Mouse (Mus musculus) heart, adult 2 months (tissue): ENCODE data around the gene Stk40. TPM values are rescaled to one million over a fixed set of nuclear protein-coding genes. Genes with fewer than 3 reads are reported as not detected.
"Not testable (repeated sequence)": the region's sequence is repeated elsewhere in the genome, so short reads cannot be mapped to it uniquely, and the experiment has no call there.

ENCODE experiments used
- DNase-seq, 2 experiments: peaks; one replicate each; pipeline ENCODE4 v3.0.0; 2021
- H3K27ac ChIP-seq: fragments of 200-600 bp; 2 replicates; pipeline ENCODE4 v1.8.1; 2022
- H3K27me3 ChIP-seq: fragments of 200-500 bp; 2 replicates; pipeline ENCODE4 v1.6.1; 2012; ENCODE audit warnings: mild to moderate bottlenecking, low read length, inconsistent platforms, mixed read lengths; ENCODE audit not compliant: control insufficient read depth, insufficient read depth
- H3K36me3 ChIP-seq: fragments of 200-500 bp; 2 replicates; pipeline ENCODE4 v1.6.1; 2012; ENCODE audit warnings: low read length, inconsistent platforms; ENCODE audit not compliant: control insufficient read depth, insufficient read depth
- H3K4me1 ChIP-seq: fragments of 200-500 bp; 2 replicates; pipeline ENCODE4 v1.6.1; 2011; ENCODE audit warnings: low read length; ENCODE audit not compliant: control insufficient read depth, insufficient read depth
- H3K4me3 ChIP-seq: fragments of 200-600 bp; 2 replicates; pipeline ENCODE4 v1.8.1; 2022
- H3K79me2 ChIP-seq: fragments of 200-500 bp; replicated peaks from 2 replicates; pipeline ENCODE4 v1.6.1; 2012; ENCODE audit warnings: mild to moderate bottlenecking, inconsistent platforms, low read length, moderate library complexity, mixed read lengths; ENCODE audit not compliant: control insufficient read depth, insufficient read depth
- H3K9ac ChIP-seq: fragments of 200-500 bp; 2 replicates; pipeline ENCODE4 v1.6.1; 2012; ENCODE audit warnings: low read depth, mild to moderate bottlenecking, control low read depth, inconsistent platforms, low read length, mixed read lengths
- CTCF ChIP-seq: fragments of 200-600 bp; IDR thresholded peaks from 2 replicates; pipeline ENCODE4 v1.8.1; 2022; ENCODE audit warnings: antibody characterized with exemption, mild to moderate bottlenecking, moderate library complexity
- EP300 ChIP-seq: fragments of 200-500 bp; IDR thresholded peaks from 2 replicates; pipeline ENCODE4 v1.6.1; 2011; ENCODE audit warnings: low read depth, low read length, control low read depth; ENCODE audit not compliant: insufficient read depth
- POLR2A ChIP-seq: fragments of 200-500 bp; IDR thresholded peaks from 2 replicates; pipeline ENCODE4 v1.6.1; 2011; ENCODE audit warnings: mild to moderate bottlenecking, low read depth, low read length, control low read depth; ENCODE audit not compliant: insufficient read depth
- WGBS: fragments of 180-500 bp; shearing (Covaris S2); methylation state at CpG from one replicate; pipeline ENCODE4 v1.1.7; 2018; 5-methylcytosine and 5-hydroxymethylcytosine counted together
- intact Hi-C: fragments of 180-260 bp; cut with DNase I; formaldehyde crosslinking; loops from one replicate; pipeline ENCODE4 v1.15.1; 2025
- polyA plus RNA-seq: library from polyadenylated mRNA; depleted of rRNA; stranded (reverse); fragments of >200 nt; gene quantifications from 2 replicates; pipeline ENCODE4 v1.2.3, GENCODE M21; 2012
- total RNA-seq, 2 experiments: library from RNA; stranded (reverse); gene quantifications; 2 replicates each; pipeline ENCODE4 v1.2.3; 2021

The Stk40 gene
- total and polyA plus RNA-seq, 3 experiments: 36.7 to 53.8 (median 41.6) TPM

- peaks cover 16% of the 10 kb centered on the region for H3K36me3 ChIP-seq
- peaks cover 10% of the 10 kb centered on the region for H3K4me1 ChIP-seq
- TF ChIP-seq CTCF: no peak
- TF ChIP-seq POLR2A: no peak
- TF ChIP-seq EP300: no peak
- peak overlapping the region; percentile 91; the same call in 1 of the 2 replicates for H3K27ac ChIP-seq
- no peaks in the 10 kb centered on the region for H3K79me2 ChIP-seq
- H3K27me3 ChIP-seq: no peaks in the 10 kb centered on the region
- WGBS: 64% methylated on average over 4 of the region's 4 CpGs
- intact Hi-C loops: no loop called here
- DNase-seq: no peak
- H3K4me3 ChIP-seq: no peak overlapping the region
- H3K9ac ChIP-seq: no peak overlapping the region
These were observed 59.9 kb downstream of the Stk40 start for GRCm38 (mm10) chr4:126163685-126164084.

DNA sequence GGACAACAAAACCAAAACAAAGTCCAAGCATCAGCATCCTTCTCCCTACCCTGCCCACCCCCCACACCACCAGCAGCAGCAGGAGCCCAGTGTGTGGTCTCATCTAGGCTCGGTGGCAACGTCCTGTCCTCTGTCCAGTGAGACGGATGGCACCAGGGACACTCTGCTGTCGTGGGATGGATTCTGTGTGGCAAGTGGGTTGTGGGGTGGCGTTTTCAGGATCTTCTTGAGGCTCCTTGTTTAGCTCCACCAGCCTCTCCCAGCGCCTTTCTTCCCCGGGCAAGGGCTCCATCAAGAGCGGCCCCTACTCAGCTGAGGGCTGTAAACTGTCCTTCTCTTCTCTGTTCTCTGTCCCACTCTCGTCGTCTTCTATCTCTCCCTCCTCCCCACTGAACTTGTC is 61.3 kb downstream of the Stk40 start:
- intact Hi-C loops, H3K27me3 ChIP-seq, H3K4me3 ChIP-seq, H3K27ac ChIP-seq, H3K79me2 ChIP-seq, H3K9ac ChIP-seq, DNase-seq, H3K4me1 ChIP-seq: not testable (repeated sequence)
- H3K36me3 ChIP-seq: peaks cover 23% of the 10 kb centered on the region
- 59% methylated on average over 10 of the region's 10 CpGs for WGBS

DNA sequence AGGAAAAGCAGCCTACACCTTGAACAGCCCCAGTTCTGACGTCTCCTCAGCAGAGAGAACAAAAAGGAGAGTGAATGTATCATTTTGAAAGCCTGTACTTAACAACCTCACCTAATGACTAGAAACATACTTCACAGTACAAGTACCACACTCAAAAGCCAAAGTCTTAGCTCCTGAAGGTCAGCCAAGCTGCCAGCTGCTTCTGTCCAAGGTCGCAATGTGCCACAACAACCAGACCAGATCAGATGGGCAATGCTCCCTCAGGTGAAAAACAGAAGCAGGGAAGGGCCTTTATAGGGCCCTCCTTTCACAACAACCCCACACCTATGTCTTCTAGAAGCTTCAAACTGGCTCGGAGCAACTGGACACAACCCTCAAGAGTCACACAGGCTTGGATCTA is 62.3 kb downstream of the Stk40 start:
- intact Hi-C loops: no loop called here
- peak overlapping the region; percentile 67 for H3K27ac ChIP-seq
- TF ChIP-seq CTCF (no peak), POLR2A (no peak), EP300 (0 out of 2 replicates have a peak, but pooled peaks have one; percentile 34)
- peaks cover 27% of the 10 kb centered on the region for H3K36me3 ChIP-seq
- 64% methylated on average over 3 of the region's 3 CpGs for WGBS
- H3K4me3 ChIP-seq: no peak overlapping the region
- H3K27me3 ChIP-seq: no peaks in the 10 kb centered on the region
- peak in 1 of 2 experiments; percentile 59 for DNase-seq
- peak overlapping the region; percentile 34; the same call in 1 of the 2 replicates for H3K9ac ChIP-seq
- H3K79me2 ChIP-seq: no peaks in the 10 kb centered on the region
- peaks cover 10% of the 10 kb centered on the region for H3K4me1 ChIP-seq

DNA sequence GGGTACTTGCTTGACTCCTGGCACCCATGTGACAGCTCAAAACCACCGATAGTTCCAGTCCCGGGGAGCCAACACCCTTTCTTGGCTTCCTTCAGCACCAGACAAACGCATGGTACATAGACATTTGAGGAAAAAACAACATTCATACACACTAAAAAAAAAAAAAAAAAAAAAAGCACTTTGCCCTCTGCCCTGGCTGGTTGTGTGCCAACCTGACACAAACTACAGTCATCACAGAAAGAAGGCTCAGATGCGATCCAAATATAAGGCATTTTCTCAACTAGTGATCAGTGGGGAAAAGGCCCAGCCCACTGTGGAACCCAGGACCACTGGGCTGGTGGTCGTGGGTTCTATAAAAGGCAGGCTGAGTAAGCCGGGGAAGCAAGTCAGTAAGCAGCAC is 65.1 kb downstream of the Stk40 start:
- TF ChIP-seq CTCF (no peak), EP300 (no peak), POLR2A (no peak)
- Histone ChIP-seq H3K27ac (no peak overlapping the region), H3K9ac (no peak overlapping the region), H3K4me3 (no peak overlapping the region), H3K27me3 (no peaks in the 10 kb centered on the region), H3K4me1 (peaks cover 9% of the 10 kb centered on the region), H3K79me2 (no peaks in the 10 kb centered on the region), H3K36me3 (peaks cover 31% of the 10 kb centered on the region)
- intact Hi-C loops: no loop called here
- 40% methylated on average over 6 of the region's 6 CpGs for WGBS
- no peak for DNase-seq

GRCm38 (mm10) chr4:126170737-126171136 is 67.0 kb downstream of the Stk40 start:
- H3K9ac ChIP-seq, H3K4me1 ChIP-seq, H3K27me3 ChIP-seq, H3K79me2 ChIP-seq, DNase-seq, H3K4me3 ChIP-seq, H3K27ac ChIP-seq, intact Hi-C loops: not testable (repeated sequence)
- 96% methylated on average over 5 of the region's 5 CpGs for WGBS
- peaks cover 34% of the 10 kb centered on the region for H3K36me3 ChIP-seq

DNA sequence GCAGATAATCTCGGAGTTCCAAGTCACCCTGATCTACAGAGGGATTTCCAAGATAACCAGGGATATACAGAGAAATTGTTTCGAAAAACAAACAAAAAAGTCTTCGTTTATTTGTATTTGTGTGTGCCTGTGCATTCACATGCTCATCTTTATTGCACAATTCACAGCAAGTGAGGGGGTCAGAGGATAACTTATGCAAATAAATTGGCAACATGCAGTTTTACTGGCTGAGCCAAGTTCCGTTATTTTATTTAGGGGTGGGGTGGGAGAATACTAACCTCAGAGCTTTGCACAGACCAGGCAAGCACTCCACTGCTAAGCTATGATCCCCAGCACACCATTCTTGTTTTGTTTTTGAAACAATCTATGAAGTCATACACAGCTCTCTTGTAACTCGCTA is 70.0 kb downstream of the Stk40 start:
- 88% methylated on average over 5 of the region's 5 CpGs for WGBS
- no peaks in the 10 kb centered on the region for H3K4me1 ChIP-seq
- H3K36me3 ChIP-seq: peaks cover 31% of the 10 kb centered on the region
- H3K27ac ChIP-seq: no peak overlapping the region
- TF ChIP-seq EP300 (no peak), POLR2A (no peak), CTCF (no peak)
- H3K79me2 ChIP-seq: peaks cover 2% of the 10 kb centered on the region; the same call in 1 of the 2 replicates
- intact Hi-C loops: no loop called here
- no peak overlapping the region for H3K9ac ChIP-seq
- no peak overlapping the region for H3K4me3 ChIP-seq
- no peak for DNase-seq
- H3K27me3 ChIP-seq: no peaks in the 10 kb centered on the region

- H3K9ac ChIP-seq, H3K27ac ChIP-seq, intact Hi-C loops, H3K79me2 ChIP-seq, H3K4me1 ChIP-seq, H3K4me3 ChIP-seq, DNase-seq, H3K27me3 ChIP-seq: not testable (repeated sequence)
- WGBS: 86% methylated on average over 7 of the region's 7 CpGs
- peaks cover 30% of the 10 kb centered on the region for H3K36me3 ChIP-seq
These were observed 72.2 kb downstream of the Stk40 start for GRCm38 (mm10) chr4:126175980-126176379.
